Mouse (Mus musculus) kidney, embryonic 14.5 days (tissue): ENCODE data around the gene Cela3b. TPM values are rescaled to one million over a fixed set of nuclear protein-coding genes. Genes with fewer than 3 reads are reported as not detected.

Experiments used
- ATAC-seq: fragments of 200-750 bp; cut with Nextera tagmentation; 2 replicates; pipeline ENCODE4 v1.8.0; 2017; ENCODE audit warnings: moderate number of reproducible peaks, mild to moderate bottlenecking, moderate TSS enrichment, moderate library complexity; ENCODE audit not compliant: low FRiP score, low TSS enrichment
- H3K27ac ChIP-seq: fragments of 300-500 bp; sonication (generic); 2 replicates; pipeline ENCODE4 v1.5.1; 2014; ENCODE audit warnings: low read depth, mild to moderate bottlenecking, low read length, moderate library complexity, mixed read lengths
- H3K27me3 ChIP-seq: fragments of 300-500 bp; sonication (generic); 2 replicates; pipeline ENCODE4 v1.6.1; 2014; ENCODE audit warnings: mild to moderate bottlenecking, low read length; ENCODE audit not compliant: control insufficient read depth, insufficient read depth
- H3K36me3 ChIP-seq: fragments of 300-500 bp; sonication (generic); 2 replicates; pipeline ENCODE4 v1.6.1; 2014; ENCODE audit warnings: low read length, mixed read lengths; ENCODE audit not compliant: control insufficient read depth, insufficient read depth
- H3K4me1 ChIP-seq: fragments of 300-500 bp; sonication (generic); 2 replicates; pipeline ENCODE4 v1.6.1; 2014; ENCODE audit warnings: low read length, mixed read lengths; ENCODE audit not compliant: control insufficient read depth, insufficient read depth
- H3K4me2 ChIP-seq: fragments of 300-500 bp; sonication (generic); replicated peaks from 2 replicates; pipeline ENCODE4 v1.6.1; 2014; ENCODE audit warnings: low read depth, mild to moderate bottlenecking, low read length
- H3K4me3 ChIP-seq: fragments of 300-500 bp; sonication (generic); 2 replicates; pipeline ENCODE4 v1.5.1; 2014; ENCODE audit warnings: mild to moderate bottlenecking, low read length
- H3K9ac ChIP-seq: fragments of 300-500 bp; sonication (generic); 2 replicates; pipeline ENCODE4 v1.6.1; 2014; ENCODE audit warnings: low read depth, mild to moderate bottlenecking, low read length, moderate library complexity
- H3K9me3 ChIP-seq: fragments of 300-500 bp; sonication (generic); 2 replicates; pipeline ENCODE4 v1.6.1; 2016; ENCODE audit warnings: low read length; ENCODE audit not compliant: control insufficient read depth
- WGBS: fragments of 180-500 bp; shearing (Covaris S2); extraction: QIAGEN DNeasy Blood & Tissue Kit; methylation state at CpG from one replicate; pipeline ENCODE4 v1.1.7; 2014; 5-methylcytosine and 5-hydroxymethylcytosine counted together
- polyA plus RNA-seq: library from polyadenylated mRNA; unstranded; fragments of >200 nt; fragmentation: Nextera tagmentation; extraction: Ambion mirVana; gene quantifications from 2 replicates; pipeline ENCODE4 v1.2.1, GENCODE M21; 2014

Gene Cela3b
- polyA plus RNA-seq, 1 experiment from 2014 or later = not detected

GRCm38 (mm10) chr4:137467525-137467924 lies 37.2 kb upstream of the Cela3b start:
- H3K4me3 ChIP-seq = no peak overlapping the region
- no peak for ATAC-seq
- H3K4me1 ChIP-seq = peaks cover 45% of the 10 kb centered on the region
- WGBS = 88% methylated on average over 2 of the region's 2 CpGs
- H3K36me3 ChIP-seq = no peaks in the 10 kb centered on the region
- H3K4me2 ChIP-seq = no peak overlapping the region
- no peaks in the 10 kb centered on the region for H3K9me3 ChIP-seq
- peak overlapping the region; percentile 84; the same call in 1 of the 2 replicates for H3K27ac ChIP-seq
- no peak overlapping the region for H3K9ac ChIP-seq
- no peaks in the 10 kb centered on the region for H3K27me3 ChIP-seq

GRCm38 (mm10) chr4:137466991-137467390 lies 36.7 kb upstream of the Cela3b start:
- H3K27ac ChIP-seq = no peak overlapping the region
- peaks cover 40% of the 10 kb centered on the region for H3K4me1 ChIP-seq
- 80% methylated on average over 4 of the region's 4 CpGs for WGBS

GRCm38 (mm10) chr4:137465125-137465787 lies 34.9 kb upstream of the Cela3b start:
- ATAC-seq = no peak
- no peak overlapping the region for H3K9ac ChIP-seq
- no peak overlapping the region for H3K4me3 ChIP-seq
- no peaks in the 10 kb centered on the region for H3K36me3 ChIP-seq
- 67% methylated on average over 13 of the region's 13 CpGs for WGBS
- H3K27me3 ChIP-seq = no peaks in the 10 kb centered on the region
- no peak overlapping the region for H3K27ac ChIP-seq
- H3K4me2 ChIP-seq = no peak overlapping the region
- no peaks in the 10 kb centered on the region for H3K9me3 ChIP-seq
- H3K4me1 ChIP-seq = peaks cover 28% of the 10 kb centered on the region

More at GRCm38 (mm10) chr4:137466991-137467390, 36.7 kb upstream of the Cela3b start:
- Histone ChIP-seq H3K9ac (no peak overlapping the region), H3K4me2 (no peak overlapping the region), H3K4me3 (no peak overlapping the region), H3K36me3 (no peaks in the 10 kb centered on the region), H3K9me3 (no peaks in the 10 kb centered on the region), H3K27me3 (no peaks in the 10 kb centered on the region)
- no peak for ATAC-seq

- H3K27me3 ChIP-seq = no peaks in the 10 kb centered on the region
- no peak overlapping the region for H3K9ac ChIP-seq
- WGBS = 72% methylated on average over 16 of the region's 16 CpGs
- no peak for ATAC-seq
- H3K4me3 ChIP-seq = no peak overlapping the region
- H3K27ac ChIP-seq = no peak overlapping the region
- no peak overlapping the region for H3K4me2 ChIP-seq
- no peaks in the 10 kb centered on the region for H3K9me3 ChIP-seq
- peaks cover 23% of the 10 kb centered on the region; the same call in 1 of the 2 replicates for H3K4me1 ChIP-seq
- no peaks in the 10 kb centered on the region for H3K36me3 ChIP-seq
These were observed 31.8 kb upstream of the Cela3b start for GRCm38 (mm10) chr4:137461981-137462690.

- no peak for ATAC-seq
- Histone ChIP-seq H3K36me3 (no peaks in the 10 kb centered on the region), H3K27me3 (no peaks in the 10 kb centered on the region), H3K9ac (no peak overlapping the region), H3K27ac (peak overlapping the region; percentile 30; the same call in 1 of the 2 replicates), H3K9me3 (no peaks in the 10 kb centered on the region), H3K4me1 (peaks cover 20% of the 10 kb centered on the region; the same call in 1 of the 2 replicates), H3K4me3 (no peak overlapping the region), H3K4me2 (no peak overlapping the region)
- WGBS = 66% methylated on average over 4 of the region's 4 CpGs
These were observed 30.9 kb upstream of the Cela3b start for GRCm38 (mm10) chr4:137461217-137461616.

GRCm38 (mm10) chr4:137460676-137461075 lies 30.3 kb upstream of the Cela3b start:
- Histone ChIP-seq H3K9ac (no peak overlapping the region), H3K4me1 (peaks cover 20% of the 10 kb centered on the region; the same call in 1 of the 2 replicates), H3K27me3 (no peaks in the 10 kb centered on the region), H3K27ac (peak overlapping the region; percentile 30; the same call in 1 of the 2 replicates), H3K36me3 (no peaks in the 10 kb centered on the region), H3K4me2 (no peak overlapping the region), H3K4me3 (no peak overlapping the region), H3K9me3 (no peaks in the 10 kb centered on the region)
- WGBS = 70% methylated on average over 14 of the region's 14 CpGs
- no peak for ATAC-seq

GRCm38 (mm10) chr4:137458861-137459260 lies 28.5 kb upstream of the Cela3b start:
- Histone ChIP-seq H3K4me1 (peaks cover 14% of the 10 kb centered on the region; the same call in 1 of the 2 replicates), H3K27ac (no peak overlapping the region)
- WGBS = 40% methylated on average over 5 of the region's 5 CpGs

GRCm38 (mm10) chr4:137458310-137458709 lies 28.0 kb upstream of the Cela3b start:
- H3K9ac ChIP-seq = no peak overlapping the region
- ATAC-seq = no peak
- peaks cover 14% of the 10 kb centered on the region; the same call in 1 of the 2 replicates for H3K4me1 ChIP-seq
- no peaks in the 10 kb centered on the region for H3K36me3 ChIP-seq
- no peaks in the 10 kb centered on the region for H3K27me3 ChIP-seq
- no peak overlapping the region for H3K27ac ChIP-seq
- WGBS = 78% methylated on average over 9 of the region's 9 CpGs
- no peak overlapping the region for H3K4me2 ChIP-seq
- H3K9me3 ChIP-seq = no peaks in the 10 kb centered on the region
- H3K4me3 ChIP-seq = no peak overlapping the region

More at GRCm38 (mm10) chr4:137458861-137459260, 28.5 kb upstream of the Cela3b start:
- H3K4me3 ChIP-seq = no peak overlapping the region
- no peak overlapping the region for H3K9ac ChIP-seq
- ATAC-seq = no peak
- no peaks in the 10 kb centered on the region for H3K9me3 ChIP-seq
- no peak overlapping the region for H3K4me2 ChIP-seq
- H3K27me3 ChIP-seq = no peaks in the 10 kb centered on the region
- H3K36me3 ChIP-seq = no peaks in the 10 kb centered on the region

GRCm38 (mm10) chr4:137457292-137457691 lies 27.0 kb upstream of the Cela3b start:
- H3K4me2 ChIP-seq = no peak overlapping the region
- H3K27me3 ChIP-seq = no peaks in the 10 kb centered on the region
- H3K36me3 ChIP-seq = no peaks in the 10 kb centered on the region
- H3K9me3 ChIP-seq = no peaks in the 10 kb centered on the region
- H3K9ac ChIP-seq = no peak overlapping the region
- 76% methylated on average over 4 of the region's 4 CpGs for WGBS
- no peak overlapping the region for H3K27ac ChIP-seq
- no peak for ATAC-seq
- no peak overlapping the region for H3K4me3 ChIP-seq
- peaks cover 14% of the 10 kb centered on the region; the same call in 1 of the 2 replicates for H3K4me1 ChIP-seq
